Mouse (Mus musculus) heart, embryonic 16.5 days (tissue): Measurements from ENCODE around the gene L1cam. TPM values are rescaled to one million over a fixed set of nuclear protein-coding genes. Genes with fewer than 3 reads are reported as not detected.

ENCODE experiments used
- ATAC-seq: fragments of 200-750 bp; cut with Nextera tagmentation; replicated peaks from 2 replicates; pipeline ENCODE4 v1.8.0; 2017; ENCODE audit warnings: moderate number of reproducible peaks; ENCODE audit not compliant: insufficient read depth, low FRiP score; ENCODE audit errors: extremely low read depth
- H3K27ac ChIP-seq: fragments of 300-500 bp; sonication (generic); 2 replicates; pipeline ENCODE4 v1.5.1; 2014; ENCODE audit warnings: mild to moderate bottlenecking, low read length, control low read depth, moderate library complexity
- H3K27me3 ChIP-seq: fragments of 300-500 bp; sonication (generic); 2 replicates; pipeline ENCODE4 v1.6.1; 2014; ENCODE audit warnings: low read length, mixed read lengths; ENCODE audit not compliant: control insufficient read depth, insufficient read depth
- H3K36me3 ChIP-seq: fragments of 300-500 bp; sonication (generic); 2 replicates; pipeline ENCODE4 v1.6.1; 2014; ENCODE audit not compliant: control insufficient read depth, insufficient read depth
- H3K4me1 ChIP-seq: fragments of 300-500 bp; sonication (generic); 2 replicates; pipeline ENCODE4 v1.6.1; 2014; ENCODE audit warnings: low read length, mixed read lengths; ENCODE audit not compliant: control insufficient read depth, insufficient read depth
- H3K4me2 ChIP-seq: fragments of 300-500 bp; sonication (generic); 2 replicates; pipeline ENCODE4 v1.6.1; 2014; ENCODE audit warnings: low read depth, mild to moderate bottlenecking, control low read depth, low read length
- H3K4me3 ChIP-seq: fragments of 300-500 bp; sonication (generic); 2 replicates; pipeline ENCODE4 v1.5.1; 2014; ENCODE audit warnings: mild to moderate bottlenecking, control low read depth, low read length
- H3K9ac ChIP-seq: fragments of 300-500 bp; sonication (generic); 2 replicates; pipeline ENCODE4 v1.6.1; 2014; ENCODE audit warnings: low read length, control low read depth
- H3K9me3 ChIP-seq: fragments of 300-500 bp; sonication (generic); replicated peaks from 2 replicates; pipeline ENCODE4 v1.6.1; 2016; ENCODE audit warnings: low read length; ENCODE audit not compliant: control insufficient read depth
- WGBS: fragments of 180-500 bp; shearing (Covaris S2); extraction: QIAGEN DNeasy Blood & Tissue Kit; methylation state at CpG from one replicate; pipeline ENCODE4 v1.1.7; 2014; 5-methylcytosine and 5-hydroxymethylcytosine counted together
- polyA plus RNA-seq: library from polyadenylated mRNA; unstranded; fragments of >200 nt; fragmentation: Nextera tagmentation; extraction: Ambion mirVana; gene quantifications from 2 replicates; pipeline ENCODE4 v1.2.1, GENCODE M21; 2015

Gene L1cam
- polyA plus RNA-seq, 1 experiment from 2014 or later = 0.60 TPM

DNA sequence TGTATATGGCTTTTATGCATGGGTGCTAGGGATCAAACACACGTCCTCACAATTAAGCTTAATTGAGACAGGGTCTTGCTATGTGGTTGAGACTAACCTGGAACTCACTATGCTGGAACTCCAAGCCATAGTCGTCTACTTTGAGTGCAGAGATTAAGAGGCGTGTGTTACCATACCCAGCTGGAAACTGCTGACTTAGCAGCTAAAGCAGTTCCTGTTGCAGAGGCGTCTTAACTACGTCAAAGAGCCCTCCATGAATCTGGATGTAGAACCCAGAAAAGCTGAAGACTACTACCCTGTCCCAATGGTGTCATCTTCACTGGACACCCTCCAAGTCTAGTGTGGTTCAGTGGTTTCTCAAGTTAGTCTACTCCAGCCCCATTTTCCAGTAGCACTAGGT, 22.7 kb upstream of the L1cam start:
- Histone ChIP-seq H3K36me3 (0 out of 2 replicates have a peak, but pooled peaks cover 2% of the 10 kb centered on the region), H3K27me3 (no peaks in the 10 kb centered on the region), H3K9me3 (no peaks in the 10 kb centered on the region), H3K4me3 (no peak overlapping the region), H3K4me2 (no peak overlapping the region), H3K4me1 (peaks cover 3% of the 10 kb centered on the region; the same call in 1 of the 2 replicates), H3K27ac (no peak overlapping the region), H3K9ac (no peak overlapping the region)
- no peak for ATAC-seq
- 78% methylated on average over 5 of the region's 5 CpGs for WGBS

DNA sequence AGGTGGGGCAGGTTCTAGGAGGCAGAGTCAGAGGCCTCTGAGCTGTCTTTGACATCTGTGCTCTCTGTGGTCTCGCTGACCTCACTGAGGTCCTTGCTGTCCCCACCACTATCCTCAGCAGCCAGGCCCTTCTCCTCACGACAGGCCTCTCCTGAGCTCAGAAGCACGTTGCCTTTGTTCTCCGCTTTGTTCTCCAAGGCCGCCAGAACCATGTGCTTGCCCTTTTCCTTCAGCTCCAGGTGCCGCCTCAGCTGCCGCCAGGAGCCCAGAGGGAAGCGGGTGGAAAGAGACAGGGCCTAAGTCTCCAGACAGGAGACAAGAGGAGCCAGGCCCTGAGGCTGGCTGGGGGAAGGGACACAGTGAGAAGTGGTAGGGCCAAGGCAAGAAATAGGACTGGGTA, 21.0 kb upstream of the L1cam start:
- WGBS = 86% methylated on average over 8 of the region's 8 CpGs
- Histone ChIP-seq H3K27ac (no peak overlapping the region), H3K9me3 (no peaks in the 10 kb centered on the region), H3K9ac (no peak overlapping the region), H3K4me3 (no peak overlapping the region), H3K4me1 (peaks cover 3% of the 10 kb centered on the region; the same call in 1 of the 2 replicates), H3K27me3 (no peaks in the 10 kb centered on the region), H3K36me3 (0 out of 2 replicates have a peak, but pooled peaks cover 2% of the 10 kb centered on the region), H3K4me2 (no peak overlapping the region)
- ATAC-seq = no peak

DNA sequence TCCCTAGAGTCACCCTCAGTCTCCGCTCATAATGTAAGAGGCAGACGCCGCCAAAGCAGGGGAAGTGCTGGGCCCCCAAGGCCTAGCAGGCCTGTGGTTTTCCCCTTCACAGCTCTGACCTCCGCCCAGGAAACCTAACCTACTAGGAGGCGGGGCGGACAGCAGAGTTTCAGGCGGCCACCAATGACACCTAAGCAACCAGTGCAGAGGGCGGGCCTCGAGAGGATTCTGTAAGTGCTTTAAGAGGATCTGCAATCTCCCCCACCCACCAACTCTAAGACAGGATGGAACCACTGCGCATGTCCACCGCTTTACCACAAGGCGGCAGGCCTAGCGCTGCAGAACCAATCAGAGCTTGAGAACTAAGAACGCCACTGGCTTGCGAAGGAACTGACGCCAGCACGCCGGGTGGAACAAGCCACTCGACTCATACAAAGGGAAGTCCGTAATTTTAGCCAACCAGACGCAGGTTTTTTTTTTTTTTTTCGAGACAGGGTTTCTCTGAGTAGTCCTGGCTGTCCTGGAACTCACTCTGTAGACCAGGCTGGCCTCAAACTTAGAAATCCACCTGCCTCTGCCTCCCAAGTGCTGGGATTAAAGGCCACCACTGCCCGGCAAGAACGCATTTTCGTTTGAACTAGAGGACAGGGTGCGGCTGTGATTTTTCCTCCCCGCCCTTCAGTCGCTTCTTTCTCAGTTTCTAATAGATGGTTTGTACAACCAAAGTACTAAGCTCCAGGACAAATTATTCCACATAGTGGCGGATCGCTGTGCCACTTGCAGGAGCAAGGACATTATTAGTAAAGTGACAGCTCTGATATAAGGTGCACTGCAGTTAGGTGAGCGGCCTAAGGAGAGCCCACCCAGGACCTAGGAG, 19.2 kb upstream of the L1cam start:
- Histone ChIP-seq H3K4me3 (peak overlapping the region; percentile 29), H3K36me3 (0 out of 2 replicates have a peak, but pooled peaks cover 2% of the 10 kb centered on the region), H3K27ac (peak overlapping the region; percentile 83), H3K4me1 (peaks cover 2% of the 10 kb centered on the region; the same call in 1 of the 2 replicates), H3K27me3 (no peaks in the 10 kb centered on the region; the same call in 1 of the 2 replicates), H3K9ac (peak overlapping the region; percentile 44), H3K4me2 (peak overlapping the region; percentile 54), H3K9me3 (no peaks in the 10 kb centered on the region)
- WGBS = 22% methylated on average over 31 of the region's 31 CpGs
- ATAC-seq = peak; percentile 98

DNA sequence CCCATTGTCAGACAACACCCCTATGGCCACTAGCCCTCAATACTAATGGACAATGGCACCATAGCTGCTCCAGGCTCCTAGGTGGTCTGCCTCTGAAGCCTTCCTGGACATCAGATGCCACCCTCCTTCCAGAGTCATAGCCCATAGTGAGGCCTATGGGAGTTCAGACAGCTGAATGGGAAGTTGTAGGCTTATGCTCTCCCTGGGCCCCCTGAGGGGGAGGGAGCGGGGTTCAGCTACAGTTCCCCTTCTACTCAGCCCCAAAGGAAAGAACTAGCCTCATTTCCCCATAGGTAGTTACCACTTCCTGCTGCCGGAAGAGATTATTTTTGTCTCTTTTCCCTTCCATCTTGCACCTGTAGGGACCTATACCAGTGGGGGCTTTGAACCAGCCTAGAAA, 15.7 kb upstream of the L1cam start:
- ATAC-seq = no peak
- Histone ChIP-seq H3K36me3 (no peaks in the 10 kb centered on the region), H3K9ac (no peak overlapping the region), H3K9me3 (no peaks in the 10 kb centered on the region), H3K27ac (peak overlapping the region; percentile 27; the same call in 1 of the 2 replicates), H3K4me1 (peaks cover 2% of the 10 kb centered on the region; the same call in 1 of the 2 replicates), H3K4me3 (no peak overlapping the region), H3K4me2 (peak overlapping the region; percentile 49), H3K27me3 (no peaks in the 10 kb centered on the region; the same call in 1 of the 2 replicates)
- WGBS = 68% methylated on average over 2 of the region's 2 CpGs

DNA sequence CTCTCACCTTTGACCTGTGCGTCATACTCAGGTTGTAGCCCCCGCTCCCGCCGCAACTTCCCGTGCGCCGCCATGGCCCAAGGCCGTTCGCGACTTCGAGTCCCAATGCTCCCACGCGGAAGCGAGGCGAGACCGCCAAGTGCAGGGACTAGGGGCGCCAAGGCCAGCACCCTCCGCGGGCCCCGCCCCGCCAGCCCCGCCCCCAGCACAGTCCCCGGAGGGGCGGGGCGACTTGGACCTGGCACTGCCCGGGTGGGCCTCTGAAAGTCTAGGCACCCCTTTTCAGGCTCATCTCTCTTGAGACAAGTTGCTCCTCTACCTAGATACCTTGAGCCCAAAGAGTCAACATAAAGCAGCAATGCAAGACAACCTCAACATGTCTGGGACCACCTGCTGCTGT, 15.3 kb upstream of the L1cam start:
- peak overlapping the region; percentile 27; the same call in 1 of the 2 replicates for H3K27ac ChIP-seq
- no peaks in the 10 kb centered on the region; the same call in 1 of the 2 replicates for H3K27me3 ChIP-seq
- WGBS = 10% methylated on average over 26 of the region's 26 CpGs
- no peak overlapping the region for H3K9ac ChIP-seq
- peaks cover 2% of the 10 kb centered on the region; the same call in 1 of the 2 replicates for H3K4me1 ChIP-seq
- peak overlapping the region; percentile 49 for H3K4me2 ChIP-seq
- peak overlapping the region; percentile 9; the same call in 1 of the 2 replicates for H3K4me3 ChIP-seq
- ATAC-seq = no peak
- no peaks in the 10 kb centered on the region for H3K36me3 ChIP-seq
- no peaks in the 10 kb centered on the region for H3K9me3 ChIP-seq

DNA sequence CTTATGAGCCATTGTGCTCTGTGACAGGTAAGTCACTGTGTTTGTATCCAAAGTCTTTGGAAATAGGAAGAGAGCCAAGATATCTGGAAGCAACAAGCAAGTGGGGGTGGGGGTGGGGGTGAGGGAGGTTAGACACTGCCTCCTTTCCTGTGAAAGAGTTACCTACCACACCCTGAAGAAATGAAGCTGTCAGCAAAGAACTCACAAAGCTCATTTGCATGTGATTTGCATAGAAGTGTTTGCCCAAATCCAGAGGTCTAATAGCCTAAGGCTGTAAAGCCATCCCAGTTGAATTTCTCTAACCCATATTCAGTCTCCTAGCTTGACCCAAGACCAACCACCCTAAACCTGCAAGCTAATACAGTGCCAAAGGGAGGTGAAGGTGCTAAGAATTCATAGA, 14.5 kb upstream of the L1cam start:
- no peak for ATAC-seq
- Histone ChIP-seq H3K9me3 (no peaks in the 10 kb centered on the region), H3K27ac (no peak overlapping the region), H3K4me2 (peak overlapping the region; percentile 49; the same call in 1 of the 2 replicates), H3K27me3 (no peaks in the 10 kb centered on the region; the same call in 1 of the 2 replicates), H3K4me3 (peak overlapping the region; percentile 9; the same call in 1 of the 2 replicates), H3K4me1 (peaks cover 2% of the 10 kb centered on the region; the same call in 1 of the 2 replicates), H3K36me3 (no peaks in the 10 kb centered on the region), H3K9ac (no peak overlapping the region)

DNA sequence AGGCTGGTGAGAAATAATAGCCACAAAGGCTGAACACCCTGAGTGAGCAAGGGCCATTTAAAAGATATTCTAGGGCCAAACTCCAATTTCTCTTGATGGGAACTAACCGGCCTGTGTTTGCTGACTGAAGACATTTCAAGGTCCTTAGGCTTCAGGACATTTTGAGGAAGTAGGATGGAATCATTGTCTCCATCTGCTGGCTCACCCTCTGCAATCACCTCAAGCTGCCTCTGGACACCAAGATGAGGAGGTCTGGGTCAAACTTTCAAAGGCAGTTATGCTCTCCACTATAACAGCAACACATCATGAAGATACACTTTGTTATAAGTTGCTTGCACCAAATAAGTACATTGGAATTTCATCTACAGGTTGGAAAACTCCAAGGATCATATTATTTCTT, 14.1 kb upstream of the L1cam start:
- H3K9ac ChIP-seq = no peak overlapping the region
- no peaks in the 10 kb centered on the region; the same call in 1 of the 2 replicates for H3K27me3 ChIP-seq
- peaks cover 2% of the 10 kb centered on the region; the same call in 1 of the 2 replicates for H3K4me1 ChIP-seq
- peak overlapping the region; percentile 49; the same call in 1 of the 2 replicates for H3K4me2 ChIP-seq
- WGBS = 78% methylated on average over 1 of the region's 1 CpGs
- H3K4me3 ChIP-seq = no peak overlapping the region
- H3K36me3 ChIP-seq = no peaks in the 10 kb centered on the region
- H3K9me3 ChIP-seq = no peaks in the 10 kb centered on the region
- ATAC-seq = no peak
- no peak overlapping the region for H3K27ac ChIP-seq

DNA sequence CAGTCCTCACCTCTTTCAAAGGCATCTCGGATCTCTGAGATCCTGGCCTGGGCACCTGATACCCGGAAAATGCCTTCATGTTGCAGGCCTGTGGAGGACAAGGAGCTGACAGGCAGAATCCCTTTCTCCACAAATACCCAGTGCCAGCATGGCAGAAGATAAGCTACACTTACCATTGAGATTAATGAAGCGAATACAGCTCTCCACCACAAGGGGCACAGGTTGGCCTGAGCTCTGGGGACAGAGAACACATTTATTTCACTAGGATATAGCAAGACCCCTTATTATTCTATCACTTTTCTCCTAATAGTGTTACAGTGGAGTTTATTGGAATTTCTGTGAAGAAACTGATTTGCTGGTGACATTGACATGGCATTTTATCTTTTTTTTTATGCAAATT, 2.1 kb upstream of the L1cam start:
- H3K36me3 ChIP-seq = no peaks in the 10 kb centered on the region
- no peak overlapping the region for H3K27ac ChIP-seq
- ATAC-seq = no peak
- 41% methylated on average over 3 of the region's 3 CpGs for WGBS
- H3K9ac ChIP-seq = no peak overlapping the region
- H3K4me1 ChIP-seq = no peaks in the 10 kb centered on the region
- no peaks in the 10 kb centered on the region for H3K9me3 ChIP-seq
- H3K27me3 ChIP-seq = no peaks in the 10 kb centered on the region
- H3K4me3 ChIP-seq = no peak overlapping the region
- H3K4me2 ChIP-seq = no peak overlapping the region

DNA sequence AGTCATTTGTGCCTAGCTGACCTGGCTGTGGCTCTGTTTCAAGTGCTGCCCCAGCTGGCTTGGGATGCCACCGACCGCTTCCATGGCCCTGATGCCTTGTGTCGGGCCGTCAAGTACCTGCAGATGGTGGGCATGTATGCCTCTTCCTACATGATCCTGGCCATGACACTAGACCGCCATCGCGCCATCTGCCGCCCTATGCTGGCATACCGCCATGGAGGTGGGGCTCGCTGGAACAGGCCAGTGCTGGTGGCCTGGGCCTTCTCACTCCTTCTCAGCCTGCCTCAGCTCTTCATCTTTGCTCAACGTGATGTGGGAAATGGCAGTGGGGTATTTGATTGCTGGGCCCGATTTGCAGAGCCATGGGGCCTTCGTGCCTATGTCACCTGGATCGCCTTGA, 3.1 kb downstream of the L1cam start:
- no peak overlapping the region for H3K4me3 ChIP-seq
- H3K9ac ChIP-seq = no peak overlapping the region
- H3K9me3 ChIP-seq = no peaks in the 10 kb centered on the region
- H3K4me2 ChIP-seq = no peak overlapping the region
- H3K27me3 ChIP-seq = peaks cover 3% of the 10 kb centered on the region
- no peak for ATAC-seq
- no peak overlapping the region for H3K27ac ChIP-seq
- H3K36me3 ChIP-seq = no peaks in the 10 kb centered on the region
- WGBS = 84% methylated on average over 14 of the region's 14 CpGs
- no peaks in the 10 kb centered on the region for H3K4me1 ChIP-seq
